Mouse (Mus musculus) left cerebral cortex, adult 11 months (tissue): Measurements from ENCODE around the gene Golim4.

Source experiments
- DNase-seq: peaks from one replicate; pipeline ENCODE4 v3.0.0; 2022; ENCODE audit warnings: low spot score

The Golim4 gene

DNA sequence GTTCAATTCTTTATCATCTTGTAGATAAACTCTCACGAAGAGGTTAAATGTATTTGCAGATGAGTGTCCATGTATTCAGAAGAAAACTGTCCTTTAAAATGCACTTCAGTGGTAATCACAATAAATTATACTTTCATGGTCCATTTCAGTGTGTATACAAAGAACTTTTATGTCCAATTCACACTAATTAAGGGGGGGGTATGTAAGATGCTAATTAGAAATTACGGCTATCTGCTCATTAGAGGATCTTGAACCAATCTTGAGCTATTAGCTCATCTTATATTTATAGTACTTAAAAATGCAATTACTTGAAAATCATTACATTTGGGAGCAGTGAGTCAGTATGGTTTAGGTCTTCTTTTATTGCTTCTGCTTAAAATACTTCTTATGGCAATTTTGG lies 31.6 kb downstream of the Golim4 start:
- DNase-seq, result no peak

- no peak for DNase-seq
These were observed 38.8 kb downstream of the Golim4 start for GRCm38 (mm10) chr3:75917770-75918503.

DNA sequence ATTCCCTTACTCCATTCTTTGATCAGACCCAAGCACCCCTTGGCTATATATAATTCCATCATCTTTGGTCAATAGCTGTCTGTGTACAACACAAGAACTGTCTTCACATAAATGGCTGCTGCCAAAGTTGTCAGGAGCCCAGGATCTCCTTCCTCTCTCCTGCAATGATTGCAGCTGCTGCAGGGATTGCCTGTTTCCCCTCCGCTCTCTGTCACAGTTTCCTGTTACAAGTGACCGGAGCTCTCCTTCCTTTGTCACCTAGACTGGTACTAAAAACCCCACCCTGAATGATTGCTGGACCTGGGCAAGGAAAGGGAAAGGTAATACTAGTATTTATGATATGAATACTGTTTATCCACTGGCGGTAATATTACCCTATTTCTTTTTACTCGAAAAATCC lies 44.0 kb downstream of the Golim4 start:
- DNase-seq, result no peak

DNA sequence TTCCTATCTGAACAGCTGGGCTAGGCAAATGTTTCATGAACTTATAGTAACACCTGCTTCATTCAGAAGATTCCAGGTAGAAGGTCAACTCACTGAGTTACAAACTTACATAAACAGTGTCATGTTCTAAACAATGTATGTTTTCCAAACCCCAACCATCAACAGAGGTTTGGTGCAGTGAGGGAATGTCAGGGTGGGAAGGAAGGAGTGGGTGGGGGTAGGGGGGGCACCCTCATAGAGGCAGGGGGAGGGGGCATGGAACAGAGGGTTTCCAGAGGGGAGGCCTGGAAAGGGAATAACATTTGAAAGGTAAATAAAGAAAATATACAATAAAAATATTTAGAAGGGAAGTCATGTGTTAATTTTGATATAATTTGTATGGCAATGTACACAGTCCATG lies 46.0 kb downstream of the Golim4 start:
- no peak for DNase-seq

GRCm38 (mm10) chr3:75910257-75910656 lies 46.5 kb downstream of the Golim4 start:
- DNase-seq, result peak; percentile 50

DNA sequence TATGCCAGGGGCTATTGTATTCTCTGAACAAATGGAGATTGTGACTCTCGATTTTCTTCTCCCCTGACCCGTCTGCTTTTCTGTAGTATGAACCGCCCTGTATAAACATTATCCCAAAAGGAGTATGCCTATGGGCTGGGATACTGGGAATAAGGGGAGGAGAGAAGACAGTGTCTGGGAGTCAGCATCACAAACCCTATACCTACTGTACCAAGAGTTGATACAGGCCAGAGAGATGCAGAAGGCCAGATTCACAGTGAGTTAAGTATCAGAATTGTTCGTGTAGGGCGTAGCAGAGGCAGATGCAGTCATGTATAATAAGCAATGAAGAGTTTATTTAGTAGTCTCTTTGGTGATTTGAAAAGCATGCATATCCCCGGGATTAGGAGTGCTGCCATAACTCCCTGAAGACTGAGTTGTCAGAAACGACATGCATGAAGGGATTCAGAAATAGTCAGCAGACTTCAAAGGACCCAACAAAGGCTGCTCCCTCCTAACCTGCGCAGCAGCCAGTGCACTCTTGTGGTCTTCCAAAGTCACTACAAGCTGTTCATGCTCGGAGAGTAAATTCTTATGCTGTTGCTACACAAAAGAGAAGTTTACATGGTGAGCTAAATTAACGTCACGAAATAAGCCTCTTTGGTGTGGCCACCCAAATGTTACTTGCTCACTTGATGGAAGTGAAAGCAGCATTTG lies 54.7 kb downstream of the Golim4 start:
- DNase-seq, result no peak

DNA sequence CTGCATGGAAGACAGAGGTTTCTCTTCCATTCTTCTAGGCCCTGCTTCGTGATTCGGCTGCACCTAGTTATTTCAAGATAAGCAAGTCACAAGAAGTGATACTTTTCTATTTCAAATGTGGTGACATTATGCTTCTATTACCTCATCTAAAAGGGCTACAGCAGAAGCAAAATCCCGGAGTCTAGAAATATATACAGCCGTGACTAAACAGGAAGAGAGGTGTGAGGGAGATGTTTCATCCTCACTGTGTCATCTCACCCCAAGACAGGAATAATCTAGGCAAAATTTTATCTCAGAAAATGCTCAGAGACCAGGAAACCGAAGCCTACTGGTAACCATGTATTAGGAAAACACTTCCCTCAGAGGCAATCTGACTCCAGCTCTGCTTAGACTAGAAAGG lies 61.7 kb downstream of the Golim4 start:
- DNase-seq, result no peak

GRCm38 (mm10) chr3:75891581-75891980 lies 65.2 kb downstream of the Golim4 start:
- no peak for DNase-seq

GRCm38 (mm10) chr3:75889323-75889722 lies 67.4 kb downstream of the Golim4 start:
- no peak for DNase-seq

- DNase-seq, result no peak
These were observed 75.2 kb downstream of the Golim4 start for GRCm38 (mm10) chr3:75881582-75881981.

GRCm38 (mm10) chr3:75879269-75879668 lies 77.5 kb downstream of the Golim4 start:
- no peak for DNase-seq

DNA sequence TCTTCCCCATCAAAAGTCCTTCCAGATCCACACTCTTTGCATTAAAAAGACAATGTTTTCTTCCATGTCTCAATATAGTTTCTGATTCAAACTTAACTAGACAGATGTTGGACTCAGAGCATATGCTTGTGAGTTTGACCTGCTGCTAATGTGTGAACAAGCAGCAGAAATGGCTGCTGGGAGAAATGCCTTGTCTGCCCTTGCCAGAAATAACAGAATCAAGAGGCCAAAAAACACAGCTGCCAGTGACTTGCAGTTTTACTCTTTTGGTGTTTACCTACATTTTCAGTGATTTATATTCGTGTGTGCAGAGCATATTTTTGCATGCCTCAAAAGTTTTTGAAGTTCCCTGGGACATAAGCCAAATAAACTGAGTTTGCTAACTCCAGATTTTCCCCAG lies 87.9 kb downstream of the Golim4 start:
- no peak for DNase-seq

DNA sequence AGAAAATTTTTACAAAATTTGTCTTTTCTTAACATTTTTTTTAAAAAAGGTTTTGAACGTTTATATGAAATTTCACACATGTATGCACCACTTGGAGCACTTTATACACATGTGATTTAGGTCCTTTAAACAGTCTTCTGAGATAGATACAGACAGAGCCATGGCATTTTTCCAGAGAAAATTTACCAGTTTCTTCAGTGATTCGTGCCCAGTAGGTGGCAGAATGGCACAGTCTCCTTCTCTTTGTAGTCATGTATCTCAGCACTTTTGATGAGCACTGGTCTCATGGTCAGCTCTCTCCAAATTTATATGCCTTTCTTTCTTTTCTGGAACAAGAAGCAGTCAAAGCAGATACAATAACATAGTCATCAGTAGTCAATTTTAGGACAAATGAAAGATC lies 92.5 kb downstream of the Golim4 start:
- DNase-seq, result no peak

- DNase-seq, result no peak
These were observed 95.1 kb downstream of the Golim4 start for GRCm38 (mm10) chr3:75861677-75862076.

DNA sequence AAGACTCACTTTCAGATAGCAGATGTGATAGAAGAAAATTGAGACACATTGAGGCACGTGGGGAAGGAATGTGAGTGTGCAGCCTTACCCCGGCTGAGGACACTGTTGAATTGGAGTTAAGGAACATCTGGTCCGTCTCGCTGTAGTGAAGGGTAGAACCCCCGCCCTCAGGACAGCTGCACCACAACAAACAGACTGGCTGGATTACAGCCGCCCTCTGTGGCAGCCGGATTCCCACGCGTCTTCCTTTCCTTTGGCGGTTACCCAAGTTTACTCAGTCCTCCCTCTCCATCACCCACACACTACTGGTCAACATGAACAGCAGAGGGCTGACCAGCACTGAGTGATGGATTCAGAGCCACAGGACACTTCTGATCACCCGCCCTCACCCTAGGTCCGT lies 96.0 kb downstream of the Golim4 start:
- DNase-seq, result no peak

DNA sequence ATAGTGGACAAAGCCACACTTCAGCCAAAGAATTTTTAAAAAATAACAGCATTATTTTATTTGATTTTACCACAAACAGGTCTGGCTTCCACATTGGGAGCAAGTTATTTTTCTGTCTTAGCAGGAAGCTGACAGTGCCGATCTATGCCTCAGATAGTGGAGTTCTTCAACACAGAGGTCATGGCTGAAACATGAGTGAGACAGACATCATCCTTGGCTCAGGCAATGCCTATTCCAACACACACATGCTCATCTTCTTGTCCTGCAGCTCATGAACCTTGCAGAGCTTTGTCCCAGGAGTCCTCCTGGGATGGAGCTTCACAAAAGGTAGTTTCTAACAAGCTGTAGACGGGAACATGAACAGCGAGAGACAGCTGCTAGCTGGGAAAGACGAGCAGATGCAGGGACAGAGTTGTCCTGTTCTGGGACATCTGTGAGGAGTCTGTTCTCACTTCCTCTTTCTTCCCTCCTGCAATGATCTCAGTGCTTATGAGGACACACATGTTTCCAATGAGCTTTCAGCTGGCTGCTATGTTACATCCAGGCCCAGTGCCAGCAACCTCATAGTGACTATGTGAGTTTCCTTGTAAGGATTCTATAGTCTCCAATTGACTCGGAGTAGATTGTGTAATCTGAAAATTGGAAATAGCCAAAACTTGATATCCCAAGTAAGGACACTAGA lies 121.3 kb downstream of the Golim4 start:
- DNase-seq, result no peak

DNA sequence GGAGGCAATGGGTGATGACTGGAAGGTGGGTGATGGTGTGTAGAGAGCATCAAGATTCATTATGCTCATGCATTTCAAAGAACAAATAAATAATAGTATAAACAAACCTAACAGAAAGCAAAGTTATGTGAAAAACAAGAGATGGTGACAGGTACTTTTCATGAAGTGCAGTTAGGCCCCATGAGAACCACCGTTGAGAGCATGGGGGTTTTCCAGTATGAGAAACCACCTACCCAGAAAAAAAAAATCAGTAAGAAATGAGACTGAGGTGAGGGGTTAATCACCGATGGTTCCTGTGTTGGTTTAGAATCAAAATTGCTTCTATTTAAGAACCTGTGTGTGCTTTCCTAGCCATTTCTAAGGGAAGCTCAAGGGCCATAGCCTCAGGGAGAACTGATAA lies 121.9 kb downstream of the Golim4 start:
- DNase-seq, result no peak
